Mouse (Mus musculus) T-helper 1 cell (primary cell): ENCODE data around the gene Dzip1l.

ENCODE experiments used
- in situ Hi-C: fragments of 300-600 bp; cut with MboI, MseI; formaldehyde crosslinking; loops from one replicate; pipeline ENCODE4 v1.15.1; 2025; ENCODE audit warnings: high pct_unique_total_duplicates

Gene Dzip1l

DNA sequence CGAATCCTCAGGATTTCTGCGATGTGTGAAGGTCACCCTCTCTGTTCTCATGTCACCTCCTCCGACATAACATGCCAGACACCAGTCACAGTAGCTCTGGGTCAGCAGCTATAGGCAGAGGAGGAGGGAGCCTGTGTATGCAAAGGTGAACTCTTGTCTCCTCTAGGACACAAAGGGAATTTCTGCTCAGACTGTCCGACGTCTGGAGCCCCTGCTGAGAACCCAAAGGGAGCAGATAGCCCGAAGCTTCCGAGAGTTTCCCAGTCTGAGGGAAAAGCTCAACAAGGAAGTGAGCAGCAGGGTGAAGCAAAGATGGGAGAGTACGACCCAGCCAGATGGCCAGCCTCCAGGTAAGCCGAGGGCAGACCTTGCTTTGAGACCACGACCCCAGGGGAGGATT, 31.5 kb downstream of the Dzip1l start:
- in situ Hi-C loops = no loop called here

DNA sequence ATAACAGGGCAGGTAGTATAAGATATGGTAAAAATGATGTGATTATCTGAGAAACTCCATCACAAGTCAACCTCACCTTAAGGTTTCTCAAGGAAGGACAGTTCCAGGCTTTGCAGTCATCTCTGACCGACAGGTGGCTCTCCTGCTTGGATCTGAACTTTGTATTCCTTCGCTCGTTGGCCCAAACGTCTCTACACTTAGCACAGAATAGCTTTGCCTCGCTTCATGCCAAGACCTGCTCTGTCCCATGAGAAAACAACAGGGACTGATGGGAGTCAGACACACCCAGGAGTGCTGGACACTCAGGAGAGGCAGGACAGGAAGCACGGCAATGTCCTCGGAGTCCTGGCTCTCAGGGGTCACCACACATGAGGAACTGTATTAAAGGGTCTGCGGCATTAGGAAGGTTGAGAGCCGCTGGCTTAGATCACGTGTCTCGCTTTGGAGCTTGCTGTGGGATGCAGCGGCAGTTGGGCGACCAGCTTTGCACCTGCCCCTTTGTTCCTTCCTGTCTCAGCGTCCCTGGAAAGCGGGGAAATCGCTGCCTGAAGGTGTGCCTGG, 32.4 kb downstream of the Dzip1l start:
- in situ Hi-C loops = no loop called here

DNA sequence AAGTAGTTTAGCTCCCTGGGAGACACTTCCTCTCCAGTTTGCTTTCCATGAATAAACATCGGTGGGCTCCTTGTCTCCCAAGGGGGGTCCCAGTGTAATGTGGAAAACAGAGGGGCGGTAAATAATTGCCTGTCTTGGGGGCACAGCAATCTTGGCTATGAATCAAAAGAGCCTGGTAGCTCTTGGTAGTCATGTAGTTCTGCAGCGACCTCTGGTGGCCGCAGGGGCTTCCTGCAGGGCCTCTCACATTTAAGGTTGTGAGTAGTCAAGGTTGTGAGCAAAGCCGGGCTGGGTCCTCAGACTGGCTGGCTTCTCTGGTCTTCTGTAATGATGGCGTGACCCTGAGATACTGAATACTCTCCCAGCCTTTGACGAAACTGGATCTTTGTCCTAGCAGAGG, 33.1 kb downstream of the Dzip1l start:
- in situ Hi-C loops = no loop called here

DNA sequence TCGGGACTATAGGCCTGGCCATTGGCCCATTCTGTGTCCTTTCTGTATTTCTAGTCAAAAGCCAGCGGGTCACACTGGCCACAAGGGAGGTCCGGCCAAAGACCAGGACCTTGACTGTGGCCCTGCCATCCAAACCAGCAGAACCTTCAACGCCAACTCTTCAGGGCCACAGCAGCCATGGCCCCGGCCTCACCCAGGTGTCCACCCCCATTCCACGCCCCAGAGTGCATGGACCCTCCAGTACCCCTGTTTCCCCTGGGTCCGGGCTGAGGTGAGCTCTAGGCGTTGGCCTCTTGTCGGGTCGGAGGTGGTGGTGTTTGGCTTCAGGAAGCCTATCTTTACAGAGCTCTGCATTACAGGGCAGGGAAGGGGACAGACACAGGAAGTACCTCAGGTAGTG, 33.6 kb downstream of the Dzip1l start:
- in situ Hi-C loops = no loop called here

DNA sequence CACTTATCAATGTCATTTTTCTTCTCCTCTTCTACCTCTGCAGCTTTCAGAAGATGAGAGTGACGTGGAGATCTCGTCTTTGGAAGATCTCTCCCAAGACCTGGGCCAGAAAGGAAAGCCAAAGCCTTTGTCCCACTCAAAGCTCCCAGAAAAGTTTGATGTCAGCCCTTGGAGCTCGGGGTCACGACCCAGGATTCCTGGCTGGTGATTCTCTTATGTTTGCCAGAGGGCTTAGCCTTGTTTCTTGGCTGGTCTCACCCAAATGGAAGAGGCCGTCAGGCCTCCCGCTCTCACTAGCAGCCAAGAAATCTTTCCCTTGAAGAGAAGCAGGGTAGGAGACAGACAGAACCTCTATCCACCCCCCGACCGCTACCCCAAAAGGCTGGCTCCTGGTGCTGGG, 38.3 kb downstream of the Dzip1l start:
- in situ Hi-C loops = loop anchor here (5.0 kb wide), 1 partner anchor 210 kb away; no protein-coding TSS in a partner anchor

DNA sequence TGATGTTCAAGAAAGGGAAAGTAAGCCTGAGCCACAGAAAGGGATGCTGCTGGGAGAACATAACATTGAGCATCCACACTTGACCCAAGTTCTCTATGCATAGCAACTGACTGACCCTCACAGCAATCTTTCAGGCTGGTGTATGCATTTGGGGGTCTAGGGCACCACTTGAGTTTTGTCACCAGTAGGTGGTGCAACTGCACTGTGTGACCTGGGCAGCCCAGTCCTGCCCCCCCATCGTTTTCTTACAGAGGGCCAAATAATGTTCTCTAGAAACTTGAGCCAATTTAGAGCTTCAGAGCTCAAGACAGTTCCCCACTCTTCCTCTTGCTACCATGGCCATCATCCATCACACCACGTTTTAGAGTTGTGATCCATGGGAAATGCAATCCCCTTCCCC, 42.3 kb downstream of the Dzip1l start:
- in situ Hi-C loops = no loop called here

DNA sequence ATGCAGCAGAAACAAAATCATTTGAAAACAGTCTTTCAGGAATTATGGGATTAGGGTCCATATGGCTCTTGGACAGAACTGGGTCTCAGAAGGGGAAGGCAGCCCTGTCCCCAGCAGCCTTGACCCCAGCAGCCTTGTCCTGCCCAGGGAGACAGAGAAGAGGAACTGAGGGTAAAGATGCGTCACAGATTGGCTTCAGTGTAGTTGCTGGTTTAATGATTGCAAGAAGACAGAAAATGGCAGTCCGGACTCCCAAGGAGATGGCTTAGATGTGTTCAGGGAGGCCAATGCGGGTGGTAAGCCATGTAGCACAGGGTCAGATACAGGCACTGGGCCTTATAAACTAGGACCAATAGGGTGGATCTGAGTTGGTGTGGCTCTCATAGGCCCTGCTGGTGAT, 46.4 kb downstream of the Dzip1l start:
- in situ Hi-C loops = loop anchor here (25.0 kb wide), 1 partner anchor 1713 kb away; no protein-coding TSS in a partner anchor

DNA sequence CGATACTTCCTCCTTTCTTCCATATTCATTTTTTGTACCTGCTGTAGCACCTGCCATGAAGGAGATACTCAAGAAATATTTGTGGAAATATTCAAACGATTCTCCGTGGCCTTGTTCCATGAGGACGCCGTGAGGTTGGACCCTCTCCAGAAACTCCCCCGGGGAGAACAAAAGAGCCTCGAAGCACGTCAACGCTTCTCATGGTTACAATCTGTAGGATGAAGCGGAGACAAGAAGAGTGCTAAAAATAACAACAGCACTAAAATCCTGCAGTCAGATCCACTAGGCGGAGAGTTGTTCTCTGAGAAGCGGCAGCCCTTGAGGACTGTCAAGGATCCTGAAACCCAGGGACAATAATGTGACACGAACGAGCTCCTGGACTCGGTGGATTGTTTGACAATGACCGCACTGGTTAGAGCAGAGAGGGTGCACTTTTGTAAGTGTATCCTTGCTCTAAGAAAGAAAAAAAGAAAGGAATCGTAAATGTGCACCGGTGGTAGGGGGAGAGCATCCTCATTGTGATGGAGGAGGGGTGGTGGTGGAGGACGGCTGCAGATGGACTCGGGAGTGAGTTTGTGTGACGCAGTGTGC, 52.8 kb downstream of the Dzip1l start:
- in situ Hi-C loops = loop anchor here (25.0 kb wide), 1 partner anchor 1720 kb away; no protein-coding TSS in a partner anchor

DNA sequence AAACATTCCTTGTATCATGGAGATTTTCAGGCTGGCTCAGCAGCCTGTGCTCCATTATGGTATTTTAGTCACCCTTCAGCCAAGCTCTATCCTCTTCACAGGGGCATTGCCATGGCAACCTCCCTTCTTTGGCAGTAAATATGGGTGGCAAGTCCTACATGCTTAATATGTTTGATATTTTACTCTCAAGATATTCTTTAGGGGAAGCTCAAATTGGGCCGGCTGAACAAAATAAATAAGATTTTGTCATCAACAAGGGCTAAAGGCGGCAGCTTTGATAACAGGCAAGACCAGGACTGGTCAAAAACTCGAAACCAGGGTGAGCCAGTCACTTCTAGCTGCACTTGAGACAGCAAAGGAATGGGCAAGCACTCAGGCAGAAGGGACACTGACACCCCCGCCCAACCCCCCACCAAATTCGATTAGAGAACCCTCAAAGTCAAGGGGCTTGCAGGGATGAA, 55.8 kb downstream of the Dzip1l start:
- in situ Hi-C loops = loop anchor here (25.0 kb wide), 1 partner anchor 1723 kb away; no protein-coding TSS in a partner anchor

DNA sequence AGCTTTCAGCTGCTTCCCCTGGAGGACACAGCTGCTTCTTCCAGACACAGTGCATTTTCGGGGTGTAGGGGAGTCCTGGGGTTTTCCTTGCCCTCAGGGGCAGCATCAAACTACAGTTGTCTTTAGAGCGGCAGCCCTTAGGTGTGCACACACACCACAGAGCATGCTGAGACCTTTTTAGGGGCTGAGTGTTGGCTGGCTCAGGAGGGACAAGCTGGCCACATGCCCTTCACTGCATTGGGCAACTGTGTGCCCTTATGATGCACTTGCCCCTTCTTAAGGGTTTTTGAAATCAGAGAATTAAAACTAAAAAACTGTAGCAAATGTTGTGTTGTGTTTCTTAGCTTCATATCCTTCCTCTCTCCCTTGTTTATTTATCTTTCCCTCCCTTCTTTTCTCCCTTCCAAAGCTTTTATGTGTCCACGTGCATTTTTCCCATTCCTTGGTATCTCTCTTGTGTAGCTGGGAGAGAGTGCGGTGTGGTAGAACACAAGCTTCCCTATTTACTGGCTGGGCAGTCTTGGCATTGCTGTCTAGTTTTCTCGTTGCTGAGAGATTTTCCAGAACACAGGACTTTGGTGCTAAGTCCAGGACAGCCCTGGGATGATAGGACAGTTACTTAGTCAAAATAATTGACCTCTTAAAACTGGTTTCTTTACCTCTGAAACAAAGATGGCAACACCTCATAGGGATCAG, 56.4 kb downstream of the Dzip1l start:
- in situ Hi-C loops = loop anchor here (25.0 kb wide), 1 partner anchor 1723 kb away; no protein-coding TSS in a partner anchor

DNA sequence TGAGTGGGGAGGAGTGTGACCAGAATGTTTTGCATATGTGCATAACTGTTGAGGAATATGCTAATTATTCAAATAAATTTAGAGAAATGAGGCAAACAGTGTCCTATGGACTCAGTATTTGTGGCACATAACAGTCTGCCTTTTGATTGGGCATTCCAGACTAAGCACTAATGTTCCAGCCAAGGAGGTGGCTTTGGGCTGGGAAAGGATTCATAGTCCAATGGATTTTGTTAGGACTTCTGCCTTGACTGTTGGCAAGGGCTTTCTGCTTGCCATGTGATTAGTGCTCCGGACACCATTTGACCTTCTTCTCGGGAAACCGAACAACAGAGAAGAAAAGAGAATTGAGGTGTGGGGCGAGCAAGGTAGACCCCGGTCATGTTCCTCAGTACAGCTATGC, 60.5 kb downstream of the Dzip1l start:
- in situ Hi-C loops = loop anchor here (25.0 kb wide), 1 partner anchor 1727 kb away; no protein-coding TSS in a partner anchor

DNA sequence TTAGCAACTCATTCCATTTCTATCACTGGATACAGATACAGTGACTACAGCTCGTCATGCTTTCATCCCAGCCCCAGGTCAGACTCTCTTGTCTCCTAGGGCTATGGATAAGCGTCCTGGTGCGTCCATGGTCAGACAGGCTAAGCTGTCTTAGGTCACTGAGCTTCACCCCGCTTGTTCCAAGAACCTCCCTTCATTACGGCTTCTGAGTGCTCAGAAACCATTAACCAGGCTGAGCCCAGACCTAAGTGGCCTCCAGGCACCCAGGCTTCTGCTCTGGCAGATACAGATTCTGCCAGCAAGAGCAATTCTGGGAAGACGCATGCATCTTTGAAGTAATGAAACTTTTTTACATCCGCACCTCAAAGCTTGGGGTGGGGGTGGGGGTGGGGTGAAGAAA, 61.1 kb downstream of the Dzip1l start:
- in situ Hi-C loops = loop anchor here (25.0 kb wide), 1 partner anchor 1728 kb away; no protein-coding TSS in a partner anchor

DNA sequence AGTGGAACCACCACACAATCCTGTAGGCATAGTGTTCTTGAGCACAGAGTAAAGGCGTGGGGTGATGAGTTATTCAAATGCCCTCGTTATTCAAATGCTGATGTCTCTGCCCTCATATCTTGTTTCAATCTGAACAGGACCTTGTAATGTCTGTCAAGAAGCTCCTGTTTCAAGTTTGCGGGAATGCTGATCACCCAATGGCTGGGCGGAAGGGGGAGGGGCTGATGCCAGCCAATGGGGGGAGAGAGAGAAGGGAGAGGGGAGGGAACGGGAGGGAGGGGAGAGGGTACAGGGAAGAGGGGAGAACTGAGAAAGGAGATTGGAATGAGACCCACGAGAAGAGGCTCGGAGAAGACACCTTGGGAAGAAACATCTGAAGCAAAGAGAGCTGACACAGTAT, 65.7 kb downstream of the Dzip1l start:
- in situ Hi-C loops = loop anchor here (25.0 kb wide), 1 partner anchor 1733 kb away; no protein-coding TSS in a partner anchor

DNA sequence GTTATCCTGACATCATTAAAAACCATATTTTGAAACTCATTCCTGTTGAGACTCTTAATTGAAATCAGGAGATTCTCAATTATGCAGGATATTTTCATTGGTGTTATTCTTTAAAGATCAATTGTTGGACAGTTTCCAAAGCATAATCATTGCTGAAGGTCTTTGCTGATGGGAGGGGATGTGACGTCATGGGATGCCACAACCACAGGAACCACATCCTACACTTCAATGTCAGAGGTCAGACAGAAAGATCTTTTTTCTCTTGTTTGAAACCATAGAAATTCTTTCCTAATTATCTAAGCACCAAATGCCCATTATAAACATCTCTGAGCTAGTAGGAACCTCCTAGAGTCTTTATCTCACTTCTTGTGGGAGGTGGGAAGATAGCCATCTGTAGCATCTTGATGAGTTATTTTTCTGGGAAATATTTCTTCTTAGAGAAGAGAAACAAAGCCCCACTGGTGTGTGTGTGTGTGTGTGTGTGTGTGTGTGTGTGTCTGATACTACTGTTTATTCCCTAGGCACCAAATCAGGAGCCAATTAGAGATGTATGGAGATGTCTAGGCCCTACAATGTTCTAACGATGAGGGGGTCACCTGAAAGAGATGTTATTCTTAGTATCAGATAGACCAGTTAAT, 70.6 kb downstream of the Dzip1l start:
- in situ Hi-C loops = loop anchor here (25.0 kb wide), 1 partner anchor 1738 kb away; no protein-coding TSS in a partner anchor

DNA sequence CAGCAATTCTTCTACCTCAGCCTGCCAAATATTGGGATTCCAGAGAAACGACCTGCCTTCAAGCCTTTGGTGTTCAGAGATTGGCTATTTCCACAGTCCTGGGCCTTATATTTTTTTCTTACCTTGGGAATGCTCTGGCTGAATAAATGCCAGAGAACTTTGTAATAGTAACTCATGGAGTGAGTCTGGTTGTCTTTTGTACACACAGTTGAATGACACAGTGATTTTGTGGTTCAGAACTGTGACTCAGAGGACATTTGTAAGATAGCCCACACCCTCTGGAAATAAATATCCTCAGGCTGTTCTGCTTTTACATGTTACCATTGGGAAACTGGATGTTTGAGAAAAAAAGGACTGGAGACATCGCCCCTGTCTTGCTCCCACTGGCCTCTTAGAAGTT, 71.9 kb downstream of the Dzip1l start:
- in situ Hi-C loops = no loop called here

DNA sequence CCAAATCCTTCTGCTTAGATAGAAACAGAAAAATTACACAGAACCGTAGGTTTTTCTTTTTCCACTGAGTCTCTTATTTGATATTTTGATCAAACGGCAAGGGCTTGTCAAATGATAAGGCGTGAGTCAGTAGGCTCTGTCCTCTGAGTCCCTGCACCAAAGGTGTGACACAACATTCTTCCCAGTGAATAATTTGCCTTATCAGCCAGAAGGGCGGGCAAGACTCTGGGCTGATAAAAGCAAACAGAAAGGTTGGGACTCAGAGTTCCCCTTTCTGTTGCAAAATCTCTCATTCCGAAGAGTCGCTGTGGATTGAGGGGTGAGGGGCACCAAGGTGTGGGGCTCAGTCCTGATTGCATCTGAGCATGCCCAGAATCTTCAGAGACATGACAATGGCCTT, 72.9 kb downstream of the Dzip1l start:
- in situ Hi-C loops = no loop called here

DNA sequence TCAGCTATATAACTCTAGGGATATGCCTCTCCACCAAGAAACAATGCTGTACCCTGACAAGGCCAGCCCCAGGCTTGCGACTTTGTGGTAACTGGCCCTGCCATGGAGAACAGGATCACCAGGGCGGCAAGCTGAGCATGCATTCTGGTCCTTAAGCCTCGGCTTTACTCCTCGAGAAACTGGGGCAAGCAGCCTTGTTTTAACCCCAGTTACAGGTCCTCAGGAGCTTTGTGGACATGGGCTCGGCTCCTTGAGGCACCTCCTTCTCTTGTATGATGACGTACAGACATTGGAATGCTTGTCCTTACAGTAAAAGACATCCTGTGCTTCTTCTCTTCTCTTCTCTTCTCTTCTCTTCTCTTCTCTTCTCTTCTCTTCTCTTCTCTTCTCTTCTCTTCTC, 74.4 kb downstream of the Dzip1l start:
- in situ Hi-C loops = no loop called here

DNA sequence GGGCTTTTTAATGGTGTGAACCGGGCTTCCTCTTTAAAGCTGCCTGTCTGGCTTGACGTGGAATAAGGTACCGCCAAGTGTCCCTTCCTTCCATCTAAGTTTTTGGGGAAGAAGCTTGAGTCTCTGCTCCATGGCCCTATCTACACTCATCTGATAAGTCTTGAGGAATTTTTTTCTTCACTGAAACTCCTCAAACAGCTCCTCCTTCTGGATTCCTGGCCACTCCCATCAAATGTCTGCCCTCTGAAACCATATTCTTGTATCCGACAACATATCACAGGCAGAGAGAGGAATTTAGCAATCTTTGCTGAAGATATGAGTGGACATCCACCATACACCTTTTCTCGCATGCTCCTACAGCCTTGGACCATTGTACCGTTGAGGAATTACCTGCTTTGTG, 77.0 kb downstream of the Dzip1l start:
- in situ Hi-C loops = no loop called here

DNA sequence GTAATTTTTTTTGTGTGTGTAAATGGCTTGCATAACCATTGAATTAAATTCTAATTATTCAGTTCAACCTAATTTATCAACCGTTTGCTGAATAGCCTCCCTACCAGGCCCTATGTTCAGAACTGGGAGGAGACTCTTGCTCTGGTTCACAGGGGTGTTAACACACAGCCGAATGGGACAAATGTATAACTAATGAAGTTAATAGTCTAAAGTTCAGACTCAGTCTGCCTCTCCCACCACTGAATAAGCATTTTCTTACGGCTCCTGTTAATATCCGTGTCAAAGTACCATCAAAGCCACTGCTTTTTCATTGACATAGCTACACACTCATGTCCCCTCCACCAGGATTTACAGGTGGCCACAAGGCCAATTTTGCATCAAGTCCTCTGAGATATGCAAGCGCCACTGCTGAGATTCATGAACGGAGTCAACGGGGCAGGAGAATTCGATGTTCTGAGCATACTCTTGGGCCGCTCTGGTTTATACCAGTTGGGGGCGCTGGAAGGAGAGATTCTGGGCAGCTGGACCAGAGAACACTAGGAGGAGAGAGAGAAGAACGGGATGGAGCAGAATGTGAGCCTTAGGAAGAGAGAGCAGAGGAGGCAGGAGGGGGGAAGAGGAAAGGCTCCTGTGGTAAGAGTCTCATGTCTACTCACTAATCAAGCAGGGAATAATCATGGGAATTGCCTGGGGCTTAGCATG, 78.3 kb downstream of the Dzip1l start:
- in situ Hi-C loops = no loop called here

DNA sequence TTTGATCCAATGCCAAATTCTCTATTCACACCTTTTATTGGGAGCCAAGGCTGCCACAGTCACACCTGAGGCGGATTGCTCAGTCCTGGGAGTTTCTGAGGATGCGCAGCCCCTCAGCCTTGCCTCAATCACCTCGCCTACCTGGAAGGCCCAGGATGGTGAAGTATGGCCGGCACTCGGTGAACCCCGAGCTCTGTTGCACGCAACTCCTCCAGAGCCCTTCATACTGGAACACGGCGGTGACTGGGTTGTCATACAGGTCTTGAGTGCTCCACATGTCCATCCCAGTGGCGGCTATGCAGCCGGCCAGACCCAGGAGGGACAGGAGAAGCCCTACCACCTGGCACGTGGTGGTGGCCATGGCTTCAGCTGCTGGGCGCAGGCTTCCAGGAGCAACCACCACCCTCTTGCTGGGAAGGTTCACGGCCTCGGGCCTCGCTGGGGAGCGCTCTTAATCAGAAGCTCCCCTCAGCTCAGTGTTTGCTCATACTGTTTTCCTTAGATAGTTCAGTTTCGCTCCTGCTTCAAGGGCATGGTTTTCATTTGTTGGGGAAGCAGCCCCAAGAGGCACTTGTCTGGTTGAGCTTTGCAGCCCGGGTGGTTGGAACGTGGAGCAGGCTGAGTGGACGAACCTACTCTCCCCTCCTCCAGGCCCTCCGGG, 80.4 kb downstream of the Dzip1l start:
- in situ Hi-C loops = no loop called here

DNA sequence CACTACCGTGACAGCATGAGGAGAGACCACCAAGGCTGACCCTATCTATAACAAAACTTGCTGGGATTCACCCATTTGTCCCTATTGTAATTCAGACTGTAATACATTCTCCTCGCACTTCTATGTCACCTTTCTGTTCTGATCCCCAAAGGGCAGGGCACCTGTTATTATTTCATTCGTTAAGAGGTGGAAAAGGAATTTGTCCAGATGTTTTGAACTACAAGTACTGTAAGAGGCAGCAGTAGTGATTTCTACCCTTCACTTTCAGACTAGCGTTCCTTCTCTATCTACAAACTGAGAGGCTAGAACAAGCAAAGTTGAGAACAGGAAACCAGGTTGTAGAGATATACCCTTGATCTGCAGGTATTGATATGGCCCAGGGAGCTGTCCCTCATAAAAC, 81.0 kb downstream of the Dzip1l start:
- in situ Hi-C loops = no loop called here
